Mouse (Mus musculus): ENCODE data around the gene Olfr307.
A peak's percentile ranks its signal among the peaks of the same experiment; 100 is the strongest.

Olfr307 gene

GRCm38 (mm10) chr7:86337486-86337885 is at the start of gene Olfr307:
TSS of gene Olfr307 (minus strand) at chr7:86337586.
- DNase-seq (ENCODE audit: low read depth, low spot score), result no peak

DNA sequence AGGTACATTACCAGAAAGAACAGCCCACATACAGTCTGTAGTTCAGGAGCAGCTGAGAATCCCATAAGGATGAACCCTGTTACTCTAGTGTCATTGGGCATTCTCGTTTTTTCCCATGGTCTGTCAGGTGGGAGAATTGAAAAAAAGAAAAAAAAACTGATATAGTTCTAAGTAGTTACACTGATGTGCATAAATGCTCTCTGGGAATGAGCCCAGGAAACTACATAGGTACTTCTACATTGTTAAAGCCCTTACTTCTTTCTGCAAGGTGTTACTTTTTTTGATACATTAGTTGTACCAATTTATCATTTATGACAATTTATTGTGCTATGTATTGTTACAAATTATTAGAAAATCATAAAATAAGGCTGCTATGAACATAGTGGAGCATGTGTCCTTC is 49.2 kb upstream of the Olfr307 start, which contains the start of gene Olfr304:
Gene Olfr304, minus strand, starts transcription at position 101 of the 400 bp plus-strand sequence.
- DNase-seq (ENCODE audit: low read depth, low spot score), result no peak

DNA sequence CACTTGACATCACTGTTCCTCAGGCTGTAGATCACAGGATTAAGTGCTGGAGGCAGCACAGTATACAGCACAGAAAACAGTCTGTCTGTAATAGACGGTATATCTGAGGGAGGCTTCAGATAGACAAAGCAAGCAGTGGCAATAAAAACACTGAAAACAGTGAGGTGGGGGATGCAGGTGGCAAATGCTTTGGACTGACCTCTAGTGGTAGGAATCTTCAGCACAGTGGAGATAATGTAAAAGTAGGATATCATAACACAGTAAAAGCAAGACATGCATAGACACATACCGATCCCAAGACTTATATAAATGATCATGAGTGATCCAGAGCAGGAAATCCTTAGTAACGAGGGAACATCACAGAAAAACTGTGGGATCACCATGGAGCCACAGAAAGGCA is 48.4 kb upstream of the Olfr307 start:
- peak; percentile 57 for DNase-seq (ENCODE audit: low read depth, low spot score)

DNA sequence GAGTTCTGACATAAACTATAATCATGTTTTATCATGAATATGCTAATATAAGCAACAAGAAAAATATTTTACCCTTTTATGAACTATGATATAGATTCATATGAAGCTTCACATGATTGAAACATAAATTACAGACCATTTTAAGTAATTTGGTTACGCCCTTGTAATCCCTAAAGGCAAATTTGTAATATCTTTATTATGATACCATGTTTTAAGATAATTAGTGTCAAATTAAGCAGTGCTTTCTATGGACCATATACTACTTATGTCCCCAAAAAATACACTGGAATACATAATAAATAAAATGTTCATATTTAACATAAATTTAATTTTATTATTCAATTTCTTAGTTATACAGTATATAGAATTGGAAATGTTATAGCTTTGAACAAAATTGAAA is 29.4 kb upstream of the Olfr307 start, which contains the start of gene Olfr305:
Gene Olfr305, minus strand, starts transcription at position 101 of the 400 bp plus-strand sequence.
- no peak for DNase-seq (ENCODE audit: low read depth, low spot score)

GRCm38 (mm10) chr7:86346296-86346695 is 8.9 kb upstream of the Olfr307 start:
- DNase-seq (ENCODE audit: low read depth, low spot score), result peak; percentile 72

GRCm38 (mm10) chr7:86344253-86344652 is 6.9 kb upstream of the Olfr307 start:
- DNase-seq (ENCODE audit: low read depth, low spot score), result no peak

DNA sequence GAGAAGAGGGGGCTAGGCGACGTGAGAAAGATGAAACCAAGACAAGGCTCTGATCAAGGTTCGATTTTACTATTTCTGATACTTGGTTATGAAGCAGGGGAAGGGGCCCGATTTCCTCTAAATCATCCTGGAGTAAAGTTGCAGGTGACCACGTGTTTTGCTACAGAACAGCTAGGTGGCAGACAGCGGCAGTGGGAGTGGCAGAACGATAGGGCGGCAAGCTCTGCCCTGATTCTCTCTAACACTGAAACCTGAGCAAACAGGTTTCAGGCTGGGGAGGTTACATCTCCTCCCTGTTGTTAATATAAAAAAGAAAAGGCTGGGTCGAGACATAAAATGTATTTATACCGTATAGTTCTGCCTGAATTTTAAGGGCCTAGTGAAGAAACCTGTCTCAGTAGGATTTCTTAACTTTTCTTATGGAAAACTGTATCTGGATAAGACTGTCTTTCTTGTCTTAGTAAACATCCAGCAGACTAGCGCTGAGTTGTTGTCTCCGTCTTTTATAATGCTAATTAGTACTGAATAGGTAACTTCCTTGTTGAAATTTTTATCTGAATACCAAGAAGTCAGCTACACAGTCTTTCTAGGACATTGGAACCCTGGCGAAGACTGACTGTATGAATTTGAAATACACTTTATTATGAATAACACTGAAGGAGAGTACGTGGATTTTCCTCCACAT is 5.6 kb upstream of the Olfr307 start:
- peak; percentile 75 for DNase-seq (ENCODE audit: low read depth, low spot score)

GRCm38 (mm10) chr7:86325530-86325929 is 11.9 kb downstream of the Olfr307 start, which contains the start of gene Olfr308:
TSS of gene Olfr308 (minus strand) at chr7:86325630.
- DNase-seq (ENCODE audit: low read depth, low spot score), result no peak

DNA sequence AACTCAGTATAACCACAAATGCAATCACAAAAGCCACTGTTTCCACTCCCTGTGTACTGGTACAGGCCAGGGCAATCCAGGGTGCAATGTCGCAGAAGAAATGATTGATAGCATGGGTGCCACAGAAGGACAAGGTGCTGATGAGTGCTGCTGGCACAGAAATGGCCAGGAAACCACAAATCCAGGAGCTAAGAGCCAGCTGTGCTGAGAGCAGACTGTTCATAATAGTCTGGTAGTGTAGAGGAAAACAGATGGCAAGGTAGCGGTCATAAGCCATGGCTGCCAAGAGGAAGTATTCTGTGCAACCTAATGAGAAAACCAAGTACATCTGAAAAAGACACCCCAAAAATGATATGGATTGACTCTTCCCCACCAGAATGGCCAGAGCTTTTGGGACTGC is 16.1 kb downstream of the Olfr307 start:
- DNase-seq (ENCODE audit: low read depth, low spot score), result no peak

GRCm38 (mm10) chr7:86313608-86314007 is 23.8 kb downstream of the Olfr307 start, which contains the start of gene Olfr309:
TSS of gene Olfr309 (minus strand) at chr7:86313708.
- DNase-seq (ENCODE audit: low read depth, low spot score), result no peak

Measured in ES-CJ7 (cell line).